Mouse (Mus musculus) v-Abl transformed pro-B cells (cell line): ENCODE results near the gene Cks2.
"Not testable (repeated sequence)": the region's sequence is repeated elsewhere in the genome, so short reads cannot be mapped to it uniquely, and the experiment has no call there.

Experiments
- in situ Hi-C, 2 experiments: fragments of 400-800 bp; cut with MboI; formaldehyde crosslinking; loops; one replicate each; pipeline ENCODE4 v1.15.1; 2025; ENCODE audit not compliant: unreplicated experiment in 2 of 2

Cks2 gene

GRCm38 (mm10) chr13:51632560-51633218, 12.3 kb upstream of the Cks2 start:
- in situ Hi-C loops = no loop called here

DNA sequence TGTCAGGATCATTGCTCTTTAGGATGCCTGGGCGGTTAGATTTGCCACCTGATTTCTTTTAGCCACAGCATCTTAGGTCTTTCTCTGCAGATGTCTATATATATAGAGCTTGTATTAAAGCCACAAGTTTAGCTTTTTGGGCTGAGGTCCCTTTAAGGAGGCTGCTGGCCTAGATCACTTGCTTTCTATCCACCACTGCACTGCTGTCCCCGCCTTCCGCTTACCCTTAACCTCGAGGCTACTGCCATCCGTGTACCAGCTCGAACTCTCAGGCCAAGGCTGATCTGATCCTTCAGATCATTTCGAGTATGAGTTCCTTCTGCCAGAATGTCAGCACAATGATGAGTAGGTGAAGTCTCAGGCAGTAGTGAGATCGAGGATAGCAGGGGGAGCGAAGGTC, 9.6 kb upstream of the Cks2 start:
- in situ Hi-C loops = not testable (repeated sequence)

GRCm38 (mm10) chr13:51638958-51639357, 6.1 kb upstream of the Cks2 start:
- in situ Hi-C loops = no loop called here

- in situ Hi-C loops = no loop called here
Observed at GRCm38 (mm10) chr13:51641424-51641823, 3.6 kb upstream of the Cks2 start.

GRCm38 (mm10) chr13:51642171-51642778, 2.8 kb upstream of the Cks2 start:
- in situ Hi-C loops = no loop called here

DNA sequence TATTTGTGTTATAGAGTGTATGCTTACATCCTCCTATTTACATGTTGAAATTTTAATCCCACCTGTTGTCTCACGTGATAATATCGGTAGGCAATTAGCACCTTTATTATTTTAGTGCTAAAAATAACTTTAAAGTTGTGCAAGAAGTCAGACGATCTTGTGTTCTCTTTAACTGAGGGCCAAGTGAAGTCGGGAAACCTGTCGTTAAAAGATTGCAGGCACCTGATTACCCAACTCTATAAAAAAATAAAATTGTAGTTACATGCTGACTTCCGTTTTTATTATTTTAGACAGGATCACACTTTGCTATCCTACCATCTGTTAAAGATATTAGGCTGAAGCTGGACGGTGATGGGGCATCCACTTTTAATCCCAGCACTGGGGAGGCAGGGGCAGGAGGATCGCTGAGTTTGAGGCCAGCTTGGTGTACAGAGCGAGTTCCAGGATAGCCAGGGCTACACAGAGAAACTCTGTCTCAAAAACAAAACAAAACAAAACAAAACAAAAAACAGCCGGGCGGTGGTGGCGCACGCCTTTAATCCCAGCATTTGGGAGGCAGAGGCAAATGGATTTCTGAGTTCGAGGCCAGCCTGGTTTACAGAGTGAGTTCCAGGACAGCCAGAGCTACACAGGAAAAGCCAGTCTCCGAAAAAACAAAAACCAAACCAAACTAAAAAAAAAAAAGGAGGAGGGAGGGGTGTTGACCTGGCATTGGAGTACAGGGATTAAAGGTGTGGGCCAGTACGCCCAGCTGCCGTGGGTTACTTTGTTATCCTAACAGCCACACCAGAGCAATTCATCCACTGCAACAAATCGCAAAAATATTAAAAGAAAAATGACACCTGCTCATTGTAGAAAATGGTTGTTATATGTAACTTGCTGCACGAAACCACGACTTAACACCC, 856 bp upstream of the Cks2 start:
- in situ Hi-C loops = no loop called here

- in situ Hi-C loops = no loop called here
Observed at GRCm38 (mm10) chr13:51645872-51646271, 840 bp downstream of the Cks2 start.

DNA sequence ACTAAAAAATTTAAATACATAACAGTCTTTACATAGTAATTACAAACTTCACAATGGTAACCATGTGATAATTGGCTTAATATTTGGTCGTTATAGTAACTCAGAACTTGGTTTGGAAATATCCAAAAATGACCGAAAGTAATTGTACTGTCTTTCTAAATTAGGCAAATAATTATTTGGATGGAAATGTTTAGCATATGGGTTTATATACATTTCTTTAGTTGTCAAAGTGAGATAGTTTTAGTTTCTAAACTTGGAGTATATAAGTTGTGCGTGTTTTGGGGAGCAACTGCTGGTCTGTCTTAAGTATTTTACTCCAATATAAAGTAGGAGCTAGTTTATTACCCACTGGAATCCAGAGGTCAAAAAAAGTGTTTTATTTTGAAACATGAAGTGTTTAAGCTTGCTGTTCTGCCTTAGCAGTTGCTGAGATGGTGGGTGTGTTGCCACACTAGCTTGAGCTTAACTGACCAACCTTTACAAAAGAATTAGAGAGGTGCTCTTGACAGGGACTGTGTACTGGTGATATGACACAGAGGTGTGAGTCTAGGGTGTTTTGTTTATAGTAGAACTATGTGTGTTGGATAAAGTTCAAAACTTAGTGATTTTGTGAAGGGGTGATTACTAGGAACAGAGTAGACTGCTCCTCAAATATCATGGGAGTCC, 1.5 kb downstream of the Cks2 start:
- in situ Hi-C loops = no loop called here

- in situ Hi-C loops = no loop called here
Observed at GRCm38 (mm10) chr13:51647770-51648169, 2.7 kb downstream of the Cks2 start.

- in situ Hi-C loops = no loop called here
Observed at GRCm38 (mm10) chr13:51648237-51648636, 3.2 kb downstream of the Cks2 start.

DNA sequence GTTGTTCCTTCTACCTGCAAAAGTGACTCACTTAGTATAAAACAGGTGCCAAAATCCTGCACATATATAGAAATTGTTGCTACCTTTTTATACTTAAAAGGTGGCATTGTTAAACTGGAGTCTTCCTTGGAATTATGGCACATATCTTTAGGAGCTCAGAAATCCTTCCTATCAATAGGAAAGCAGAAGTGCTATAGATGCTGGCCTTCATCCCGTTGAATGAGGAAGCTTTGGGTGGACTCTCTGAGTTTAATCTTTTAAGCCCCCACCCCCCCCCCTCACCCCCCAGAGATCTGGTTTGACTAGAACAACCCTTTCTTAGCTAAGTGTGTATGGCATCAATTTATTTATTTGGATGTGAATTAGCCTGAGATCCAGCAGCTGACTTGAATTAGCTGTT, 4.7 kb downstream of the Cks2 start:
- in situ Hi-C loops = loop anchor here (10.0 to 25.0 kb wide), 2 partner anchors 575 to 588 kb away; no protein-coding TSS in a partner anchor

GRCm38 (mm10) chr13:51651408-51652064, 6.5 kb downstream of the Cks2 start, which contains the start of gene Secisbp2:
Gene Secisbp2, plus strand, starts transcription at chr13:51651697.
- in situ Hi-C loops = loop anchor here (10.0 to 25.0 kb wide), 2 partner anchors 573 to 586 kb away; no protein-coding TSS in a partner anchor

DNA sequence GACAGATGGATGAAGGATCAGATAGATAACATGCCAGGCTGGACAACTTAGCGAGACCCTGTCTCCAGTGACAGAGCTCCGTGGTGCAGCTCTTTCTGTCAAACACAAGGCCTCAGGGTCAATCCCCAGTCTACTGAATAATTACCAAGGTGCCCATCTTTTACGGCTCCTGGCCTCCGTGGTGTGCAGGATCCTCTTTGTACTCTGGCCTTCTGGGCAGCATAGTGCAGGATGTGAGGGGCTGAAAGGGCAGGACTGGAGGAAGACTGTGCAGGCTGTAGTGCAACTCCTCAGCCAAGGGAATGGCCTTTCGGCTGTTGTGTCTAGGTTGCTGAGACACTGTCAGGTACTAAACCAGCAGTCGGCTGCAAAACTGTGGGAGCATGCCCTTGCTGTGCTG, 8.1 kb downstream of the Cks2 start:
- in situ Hi-C loops = loop anchor here (10.0 to 25.0 kb wide), 2 partner anchors 572 to 584 kb away; no protein-coding TSS in a partner anchor

DNA sequence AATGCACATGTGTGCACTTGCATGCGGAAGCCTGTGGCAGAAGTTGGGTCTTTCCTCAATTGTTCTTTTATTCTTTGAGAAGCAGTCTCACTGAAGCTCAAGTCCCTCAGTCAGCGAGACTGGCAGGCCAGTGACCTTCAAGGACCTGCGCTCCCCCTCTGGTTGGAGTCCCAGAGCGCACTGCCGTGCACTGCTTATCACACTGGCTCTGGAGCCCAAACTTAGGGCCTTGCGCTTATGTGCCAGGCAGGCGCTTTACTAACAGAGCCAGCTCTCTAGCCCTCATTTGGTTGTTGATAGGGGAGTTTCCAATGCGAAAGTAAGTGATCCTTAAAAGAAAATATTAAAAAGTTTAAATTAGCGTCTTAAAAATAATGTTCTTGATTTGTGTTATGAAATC, 8.9 kb downstream of the Cks2 start:
- in situ Hi-C loops = loop anchor here (10.0 to 25.0 kb wide), 2 partner anchors 571 to 583 kb away; no protein-coding TSS in a partner anchor

DNA sequence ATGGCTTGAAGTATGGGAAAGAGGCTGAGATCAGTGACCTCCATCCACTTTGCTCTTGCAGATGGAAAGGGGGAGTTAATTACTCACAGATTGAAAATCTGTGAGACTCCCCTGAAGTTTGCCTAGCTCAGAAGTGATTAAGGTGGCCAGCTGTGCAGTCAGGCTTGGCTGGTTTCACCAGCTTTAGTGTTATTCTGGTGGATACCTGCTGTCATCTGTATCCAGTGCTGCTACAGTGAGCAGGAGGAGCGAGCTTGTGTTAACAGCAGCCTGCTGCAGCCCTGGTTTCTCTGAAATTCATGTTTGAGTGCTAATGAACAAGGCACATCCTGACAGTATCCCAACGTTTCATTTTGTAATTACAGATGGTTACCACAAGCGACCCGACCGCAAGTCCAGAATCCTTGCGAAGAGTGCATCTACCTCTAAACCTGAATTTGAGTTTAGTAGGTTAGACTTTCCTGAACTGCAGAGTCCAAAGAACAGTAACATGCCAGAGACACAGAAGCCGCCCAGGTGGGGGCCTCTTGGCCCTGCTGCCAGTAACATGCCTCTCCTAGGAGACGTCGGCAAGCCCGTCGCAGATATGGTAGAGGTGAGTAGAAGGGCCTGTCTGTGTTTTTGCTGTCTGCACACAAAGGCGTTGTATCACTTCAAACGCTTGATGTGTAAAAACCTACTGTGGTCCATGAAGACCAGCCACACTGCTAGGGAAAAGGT, 11.6 kb downstream of the Cks2 start:
- in situ Hi-C loops = loop anchor here (5.0 to 25.0 kb wide), 3 partner anchors 156 to 581 kb away; no protein-coding TSS in a partner anchor

DNA sequence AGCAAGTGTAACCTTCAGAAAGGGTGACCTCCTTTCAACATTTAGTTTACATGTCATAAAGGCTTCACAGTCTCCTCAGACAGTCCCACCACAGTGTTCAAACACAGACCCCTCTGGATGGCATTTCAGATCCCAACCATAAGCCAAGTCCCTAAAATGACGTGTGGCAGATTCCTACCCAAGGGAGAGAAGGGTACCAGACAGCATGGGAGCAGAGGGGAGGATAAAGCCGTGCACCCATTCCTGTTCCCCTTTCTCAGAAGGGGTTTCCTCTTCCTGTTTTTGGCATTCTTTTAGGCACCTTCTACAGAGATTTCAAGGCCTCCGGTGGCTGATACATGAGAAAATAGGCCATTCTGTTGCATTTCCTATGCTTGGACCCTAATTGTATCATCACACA, 13.1 kb downstream of the Cks2 start:
- in situ Hi-C loops = loop anchor here (5.0 to 25.0 kb wide), 3 partner anchors 154 to 579 kb away; no protein-coding TSS in a partner anchor

- in situ Hi-C loops = loop anchor here (5.0 to 25.0 kb wide), 3 partner anchors 153 to 578 kb away; no protein-coding TSS in a partner anchor
Observed at GRCm38 (mm10) chr13:51659573-51659972, 14.5 kb downstream of the Cks2 start.

DNA sequence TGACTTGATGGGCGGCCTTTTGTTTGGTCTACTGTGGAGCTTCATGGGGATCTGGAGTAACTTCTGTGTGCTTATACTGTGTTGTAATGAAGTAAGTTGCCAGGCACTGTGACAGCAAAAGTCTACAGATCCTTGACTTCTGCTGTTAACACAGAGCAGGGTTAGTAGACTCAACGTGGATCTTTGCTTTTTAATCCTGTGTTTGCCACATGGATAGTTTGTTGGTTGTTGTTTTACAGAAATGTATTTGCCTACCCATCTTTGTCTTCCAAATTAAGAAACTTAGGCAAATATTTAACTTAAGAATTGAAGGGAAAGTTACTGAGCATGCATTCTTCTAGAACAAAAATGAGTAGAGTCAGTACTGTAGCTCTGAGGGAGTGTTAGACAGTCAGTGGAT, 18.5 kb downstream of the Cks2 start:
- in situ Hi-C loops = loop anchor here in 1 of 2 experiments (10.0 to 25.0 kb wide), 2 partner anchors 51 to 574 kb away; no protein-coding TSS in a partner anchor

DNA sequence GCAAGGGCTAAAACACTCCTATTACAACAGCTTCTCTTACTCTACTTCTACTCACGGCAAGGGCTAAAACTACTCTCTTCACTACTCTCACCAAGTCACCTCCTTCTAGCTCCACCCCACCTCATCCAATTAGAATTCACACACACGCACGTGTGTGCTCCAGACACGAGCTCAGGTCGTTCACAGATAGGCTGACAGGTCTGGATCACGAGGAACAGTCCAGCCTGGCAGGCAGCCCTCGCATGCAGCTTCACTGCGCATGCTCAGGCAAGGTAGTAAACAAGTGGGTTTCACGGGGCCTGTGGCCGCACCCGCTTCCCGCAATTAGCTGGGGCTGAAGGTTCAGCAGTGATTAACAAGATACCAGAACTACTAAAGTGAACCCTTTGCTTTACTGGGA, 23.2 kb downstream of the Cks2 start:
- in situ Hi-C loops = loop anchor here in 1 of 2 experiments (10.0 to 25.0 kb wide), 2 partner anchors 47 to 569 kb away; no protein-coding TSS in a partner anchor
